Mouse (Mus musculus) midbrain, postnatal 0 days (tissue): Measurements from ENCODE around the gene Zmym6. TPM values are rescaled to one million over a fixed set of nuclear protein-coding genes. Genes with fewer than 3 reads are reported as not detected.

Experiments used
- ATAC-seq: fragments of 200-750 bp; cut with Nextera tagmentation; 2 replicates; pipeline ENCODE4 v1.8.0; 2017; ENCODE audit warnings: moderate number of reproducible peaks, mild to moderate bottlenecking, moderate TSS enrichment, moderate library complexity; ENCODE audit not compliant: low FRiP score
- DNase-seq: peaks from one replicate; pipeline ENCODE4 v3.0.0-alpha.2; 2015; ENCODE audit warnings: low spot score
- H3K27ac ChIP-seq: fragments of 300-500 bp; sonication (generic); 2 replicates; pipeline ENCODE4 v1.5.1; 2014; ENCODE audit warnings: low read depth, mild to moderate bottlenecking, low read length, mixed read lengths
- H3K27me3 ChIP-seq: fragments of 300-500 bp; sonication (generic); 2 replicates; pipeline ENCODE4 v1.6.1; 2014; ENCODE audit warnings: low read length, control low read depth, mixed read lengths; ENCODE audit not compliant: insufficient read depth
- H3K36me3 ChIP-seq: fragments of 300-500 bp; sonication (generic); 2 replicates; pipeline ENCODE4 v1.6.1; 2014; ENCODE audit warnings: low read length, control low read depth, mixed read lengths; ENCODE audit not compliant: insufficient read depth
- H3K4me1 ChIP-seq: fragments of 300-500 bp; sonication (generic); 2 replicates; pipeline ENCODE4 v1.6.1; 2014; ENCODE audit warnings: mild to moderate bottlenecking, control low read depth, antibody characterized with exemption, low read length, mixed read lengths; ENCODE audit not compliant: insufficient read depth
- H3K4me2 ChIP-seq: fragments of 300-500 bp; sonication (generic); 2 replicates; pipeline ENCODE4 v1.6.1; 2014; ENCODE audit warnings: low read depth, mild to moderate bottlenecking, low read length, mixed read lengths; ENCODE audit not compliant: poor library complexity, severe bottlenecking
- H3K4me3 ChIP-seq: fragments of 300-500 bp; sonication (generic); 2 replicates; pipeline ENCODE4 v1.5.1; 2014; ENCODE audit warnings: low read depth, mild to moderate bottlenecking, low read length, moderate library complexity
- H3K9ac ChIP-seq: fragments of 300-500 bp; sonication (generic); replicated peaks from 2 replicates; pipeline ENCODE4 v1.6.1; 2014; ENCODE audit warnings: mild to moderate bottlenecking, low read length, moderate library complexity, mixed read lengths; ENCODE audit not compliant: poor library complexity, severe bottlenecking
- H3K9me3 ChIP-seq: fragments of 300-500 bp; sonication (generic); 2 replicates; pipeline ENCODE4 v1.6.1; 2016; ENCODE audit warnings: low read length, control low read depth
- CTCF ChIP-seq: IDR thresholded peaks from 2 replicates; pipeline ENCODE4 v1.5.1; 2016; ENCODE audit warnings: antibody characterized with exemption, mild to moderate bottlenecking
- WGBS: fragments of 180-500 bp; shearing (Covaris S2); extraction: QIAGEN DNeasy Blood & Tissue Kit; methylation state at CpG from one replicate; pipeline ENCODE4 v1.1.7; 2014; 5-methylcytosine and 5-hydroxymethylcytosine counted together
- polyA plus RNA-seq: library from polyadenylated mRNA; unstranded; fragments of >200 nt; fragmentation: Nextera tagmentation; extraction: Ambion mirVana; gene quantifications from 2 replicates; pipeline ENCODE4 v1.2.1, GENCODE M21; 2015
- total RNA-seq: library from RNA; depleted of rRNA; stranded (reverse); fragments of >200 nt; gene quantifications from 2 replicates; pipeline ENCODE4 v1.2.3, GENCODE M21; 2014

Gene Zmym6
- total and polyA plus RNA-seq, 2 experiments from 2014 or later: 28.2 to 44.3 TPM

- no peak for DNase-seq
- Histone ChIP-seq H3K27me3 (no peaks in the 10 kb centered on the region), H3K27ac (no peak overlapping the region), H3K9me3 (no peaks in the 10 kb centered on the region), H3K4me1 (peaks cover 8% of the 10 kb centered on the region; the same call in 1 of the 2 replicates), H3K4me2 (no peak overlapping the region), H3K36me3 (no peaks in the 10 kb centered on the region), H3K9ac (no peak overlapping the region), H3K4me3 (no peak overlapping the region)
- WGBS: 73% methylated on average over 8 of the region's 8 CpGs
- no peak for TF ChIP-seq CTCF
- ATAC-seq: no peak
Observed at GRCm38 (mm10) chr4:127163926-127164325, 86.7 kb downstream of the Zmym6 start.

- Histone ChIP-seq H3K9me3 (no peaks in the 10 kb centered on the region), H3K27ac (no peak overlapping the region), H3K4me3 (no peak overlapping the region), H3K9ac (no peak overlapping the region), H3K36me3 (no peaks in the 10 kb centered on the region), H3K4me2 (no peak overlapping the region), H3K27me3 (no peaks in the 10 kb centered on the region), H3K4me1 (peaks cover 17% of the 10 kb centered on the region; the same call in 1 of the 2 replicates)
- no peak for TF ChIP-seq CTCF
- ATAC-seq (no peak), DNase-seq (no peak)
- WGBS: 76% methylated on average over 5 of the region's 5 CpGs
Observed at GRCm38 (mm10) chr4:127167096-127167495, 89.9 kb downstream of the Zmym6 start.

- H3K9me3 ChIP-seq: no peaks in the 10 kb centered on the region
- no peak for TF ChIP-seq CTCF
- H3K4me1 ChIP-seq: peaks cover 21% of the 10 kb centered on the region; the same call in 1 of the 2 replicates
- WGBS: 15% methylated on average over 8 of the region's 8 CpGs
- DNase-seq (no peak), ATAC-seq (peak; percentile 10; the same call in 1 of the 2 replicates)
- H3K36me3 ChIP-seq: no peaks in the 10 kb centered on the region
- H3K27me3 ChIP-seq: no peaks in the 10 kb centered on the region
- H3K4me3 ChIP-seq: peak overlapping the region; percentile 97
- peak overlapping the region; percentile 94 for H3K9ac ChIP-seq
- H3K4me2 ChIP-seq: peak overlapping the region; percentile 94
- no peak overlapping the region for H3K27ac ChIP-seq
Observed at GRCm38 (mm10) chr4:127167731-127168130, 90.5 kb downstream of the Zmym6 start.

DNA sequence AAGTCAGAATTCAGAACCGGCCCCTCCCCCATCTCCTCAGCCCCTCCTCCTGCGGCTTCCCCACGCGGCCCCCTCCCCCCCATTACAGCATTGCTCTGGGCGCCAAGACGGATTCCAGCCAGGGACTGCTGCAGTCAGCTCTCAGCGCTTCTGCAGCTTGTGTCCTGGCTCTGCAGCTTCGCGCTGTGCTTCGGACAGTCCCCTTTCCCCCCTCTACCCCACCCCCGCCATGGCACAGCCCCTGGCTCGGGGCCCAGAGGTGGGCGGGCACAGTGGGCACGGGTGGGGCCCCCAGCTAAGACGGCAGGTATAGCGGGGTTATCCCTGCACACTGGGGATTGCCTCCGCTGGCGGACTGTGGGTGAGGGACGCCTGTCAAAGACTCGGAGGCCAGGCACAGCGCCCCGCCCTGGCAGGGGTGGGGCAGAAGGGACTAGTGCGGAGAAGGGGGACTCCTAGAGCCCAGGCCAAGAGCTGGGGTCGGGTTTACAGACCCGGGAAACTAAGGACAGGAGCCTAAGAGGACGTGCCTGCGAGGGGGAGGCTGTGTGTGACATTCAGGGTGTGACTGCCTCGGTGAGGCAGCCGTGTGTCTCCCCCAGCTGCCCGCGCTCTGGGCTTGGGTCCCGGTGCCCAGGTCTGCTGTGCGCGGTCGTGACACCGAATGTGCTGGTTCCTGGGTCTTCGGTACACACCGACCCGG, 91.2 kb downstream of the Zmym6 start:
- no peaks in the 10 kb centered on the region for H3K9me3 ChIP-seq
- ATAC-seq (peak; percentile 64), DNase-seq (peak; percentile 74)
- peak overlapping the region; percentile 78 for H3K27ac ChIP-seq
- H3K4me3 ChIP-seq: peak overlapping the region; percentile 97
- H3K27me3 ChIP-seq: no peaks in the 10 kb centered on the region
- whole genome bisulfite sequencing: under 1% methylated on average over 37 of the region's 39 CpGs
- TF ChIP-seq CTCF: peak; percentile 33
- H3K9ac ChIP-seq: peak overlapping the region; percentile 94
- H3K4me2 ChIP-seq: peak overlapping the region; percentile 94
- H3K4me1 ChIP-seq: peaks cover 21% of the 10 kb centered on the region; the same call in 1 of the 2 replicates
- H3K36me3 ChIP-seq: no peaks in the 10 kb centered on the region

DNA sequence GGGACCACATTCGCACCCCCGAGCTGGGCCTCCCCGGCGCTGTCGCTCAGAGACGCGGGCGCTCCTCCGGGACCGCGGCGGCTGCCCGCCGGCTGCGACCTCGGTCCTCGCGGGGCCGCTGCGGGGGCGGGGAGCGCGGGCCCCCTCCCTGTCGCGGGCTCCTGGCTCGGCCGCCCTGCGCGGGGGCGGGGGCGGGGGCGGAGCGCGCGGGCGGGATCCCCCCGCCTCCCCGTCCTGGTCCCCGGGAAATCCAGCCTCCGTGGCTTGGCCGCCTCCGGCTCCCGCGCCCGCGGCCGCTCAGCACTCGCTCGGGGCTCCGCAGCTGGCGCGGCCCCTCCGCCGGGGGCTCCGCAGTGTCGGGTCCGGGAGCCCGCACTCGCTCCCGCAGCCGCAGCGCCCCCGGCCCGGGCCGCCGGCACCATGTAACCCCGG, 91.7 kb downstream of the Zmym6 start, which contains the start of gene Dlgap3:
TSS of gene Dlgap3 (plus strand) at position 291 of the 432 bp plus-strand sequence.
- H3K27me3 ChIP-seq: no peaks in the 10 kb centered on the region
- DNase-seq (peak; percentile 69), ATAC-seq (peak; percentile 59)
- H3K9ac ChIP-seq: peak within 1 kb of the TSS; percentile 94
- peak within 1 kb of the TSS; percentile 94 for H3K4me2 ChIP-seq
- no peak for TF ChIP-seq CTCF
- H3K4me1 ChIP-seq: peaks cover 21% of the 10 kb centered on the region; the same call in 1 of the 2 replicates
- H3K36me3 ChIP-seq: no peaks in the 10 kb centered on the region
- no peaks in the 10 kb centered on the region for H3K9me3 ChIP-seq
- H3K4me3 ChIP-seq: peak within 1 kb of the TSS; percentile 97
- peak within 1 kb of the TSS; percentile 78 for H3K27ac ChIP-seq
- WGBS: under 1% methylated on average over 35 of the region's 67 CpGs
